Mouse (Mus musculus): ENCODE results near the gene Ccnt1. TPM values are rescaled to one million over a fixed set of nuclear protein-coding genes. Genes with fewer than 3 reads are reported as not detected.

Gene Ccnt1
- polyA plus RNA-seq, 1 experiment: 9.4 TPM

- Histone ChIP-seq H3K27me3 (ENCODE audit: control insufficient read depth, insufficient read depth, low read length) (no peaks in the 10 kb centered on the region), H3K36me3 (ENCODE audit: control insufficient read depth, insufficient read depth, low read length) (no peaks in the 10 kb centered on the region), H3K4me3 (ENCODE audit: extremely low read depth, insufficient read depth, insufficient read length) (no peak overlapping the region), H3K4me1 (ENCODE audit: control insufficient read depth, insufficient read depth, insufficient read length) (no peaks in the 10 kb centered on the region), H3K27ac (ENCODE audit: insufficient read depth, low read length) (no peak overlapping the region)
- 79% methylated on average over 7 of the region's 7 CpGs for WGBS
- no peak for TF ChIP-seq POLR2A (IDR thresholded peaks at IDR 0.05; ENCODE audit: low read depth, low read length)
- TF ChIP-seq CTCF (IDR thresholded peaks at IDR 0.05; ENCODE audit: extremely low read depth, insufficient read depth, insufficient read length, insufficient replicate concordance): no peak
- DNase-seq (ENCODE audit: low read depth in 1 of 2, low spot score in 2 of 2): no peak
These were observed 14.7 kb upstream of the Ccnt1 start for GRCm38 (mm10) chr15:98585421-98585820.

- Histone ChIP-seq H3K4me1 (ENCODE audit: control insufficient read depth, insufficient read depth, insufficient read length) (no peaks in the 10 kb centered on the region), H3K4me3 (ENCODE audit: extremely low read depth, insufficient read depth, insufficient read length) (no peak overlapping the region), H3K27ac (ENCODE audit: insufficient read depth, low read length) (no peak overlapping the region), H3K27me3 (ENCODE audit: control insufficient read depth, insufficient read depth, low read length) (no peaks in the 10 kb centered on the region), H3K36me3 (ENCODE audit: control insufficient read depth, insufficient read depth, low read length) (no peaks in the 10 kb centered on the region)
- TF ChIP-seq POLR2A (IDR thresholded peaks at IDR 0.05; ENCODE audit: low read depth, low read length) (no peak), CTCF (IDR thresholded peaks at IDR 0.05; ENCODE audit: extremely low read depth, insufficient read depth, insufficient read length, insufficient replicate concordance) (no peak)
- WGBS: 87% methylated on average over 8 of the region's 8 CpGs
- DNase-seq (ENCODE audit: low read depth in 1 of 2, low spot score in 2 of 2): no peak
These were observed 12.3 kb upstream of the Ccnt1 start for GRCm38 (mm10) chr15:98582996-98583395.

- H3K36me3 ChIP-seq (ENCODE audit: control insufficient read depth, insufficient read depth, low read length): no peaks in the 10 kb centered on the region
- H3K4me1 ChIP-seq (ENCODE audit: control insufficient read depth, insufficient read depth, insufficient read length): no peaks in the 10 kb centered on the region
- no peak for TF ChIP-seq CTCF (IDR thresholded peaks at IDR 0.05; ENCODE audit: extremely low read depth, insufficient read depth, insufficient read length, insufficient replicate concordance)
- TF ChIP-seq POLR2A (IDR thresholded peaks at IDR 0.05; ENCODE audit: low read depth, low read length): no peak
- no peak overlapping the region for H3K27ac ChIP-seq (ENCODE audit: insufficient read depth, low read length)
- WGBS: 74% methylated on average over 8 of the region's 8 CpGs
- no peak for DNase-seq (ENCODE audit: low read depth in 1 of 2, low spot score in 2 of 2)
- no peaks in the 10 kb centered on the region for H3K27me3 ChIP-seq (ENCODE audit: control insufficient read depth, insufficient read depth, low read length)
- H3K4me3 ChIP-seq (ENCODE audit: extremely low read depth, insufficient read depth, insufficient read length): no peak overlapping the region
These were observed 11.7 kb upstream of the Ccnt1 start for GRCm38 (mm10) chr15:98582410-98582809.

GRCm38 (mm10) chr15:98579795-98580464 is 9.2 kb upstream of the Ccnt1 start:
- no peak overlapping the region for H3K27ac ChIP-seq (ENCODE audit: insufficient read depth, low read length)
- H3K27me3 ChIP-seq (ENCODE audit: control insufficient read depth, insufficient read depth, low read length): no peaks in the 10 kb centered on the region
- WGBS: 43% methylated on average over 5 of the region's 5 CpGs
- H3K4me1 ChIP-seq (ENCODE audit: control insufficient read depth, insufficient read depth, insufficient read length): no peaks in the 10 kb centered on the region
- H3K36me3 ChIP-seq (ENCODE audit: control insufficient read depth, insufficient read depth, low read length): no peaks in the 10 kb centered on the region
- peak; percentile 59 to 62 for DNase-seq (ENCODE audit: low read depth in 1 of 2, low spot score in 2 of 2)
- no peak overlapping the region for H3K4me3 ChIP-seq (ENCODE audit: extremely low read depth, insufficient read depth, insufficient read length)
- no peak for TF ChIP-seq POLR2A (IDR thresholded peaks at IDR 0.05; ENCODE audit: low read depth, low read length)
- TF ChIP-seq CTCF (IDR thresholded peaks at IDR 0.05; ENCODE audit: extremely low read depth, insufficient read depth, insufficient read length, insufficient replicate concordance): peak; percentile 80; the same call in 1 of the 2 replicates

GRCm38 (mm10) chr15:98579310-98579709 is 8.6 kb upstream of the Ccnt1 start:
- no peak overlapping the region for H3K27ac ChIP-seq (ENCODE audit: insufficient read depth, low read length)
- no peaks in the 10 kb centered on the region for H3K4me1 ChIP-seq (ENCODE audit: control insufficient read depth, insufficient read depth, insufficient read length)
- DNase-seq (ENCODE audit: low read depth in 1 of 2, low spot score in 2 of 2): no peak
- no peaks in the 10 kb centered on the region for H3K27me3 ChIP-seq (ENCODE audit: control insufficient read depth, insufficient read depth, low read length)
- TF ChIP-seq POLR2A (IDR thresholded peaks at IDR 0.05; ENCODE audit: low read depth, low read length) (no peak), CTCF (IDR thresholded peaks at IDR 0.05; ENCODE audit: extremely low read depth, insufficient read depth, insufficient read length, insufficient replicate concordance) (no peak)
- no peaks in the 10 kb centered on the region for H3K36me3 ChIP-seq (ENCODE audit: control insufficient read depth, insufficient read depth, low read length)
- no peak overlapping the region for H3K4me3 ChIP-seq (ENCODE audit: extremely low read depth, insufficient read depth, insufficient read length)
- WGBS: 96% methylated on average over 2 of the region's 2 CpGs

- 88% methylated on average over 4 of the region's 4 CpGs for WGBS
- Histone ChIP-seq H3K4me3 (ENCODE audit: extremely low read depth, insufficient read depth, insufficient read length) (no peak overlapping the region), H3K27me3 (ENCODE audit: control insufficient read depth, insufficient read depth, low read length) (no peaks in the 10 kb centered on the region), H3K27ac (ENCODE audit: insufficient read depth, low read length) (no peak overlapping the region), H3K36me3 (ENCODE audit: control insufficient read depth, insufficient read depth, low read length) (no peaks in the 10 kb centered on the region), H3K4me1 (ENCODE audit: control insufficient read depth, insufficient read depth, insufficient read length) (peaks cover 7% of the 10 kb centered on the region; the same call in 1 of the 2 replicates)
- no peak for TF ChIP-seq POLR2A (IDR thresholded peaks at IDR 0.05; ENCODE audit: low read depth, low read length)
- no peak for TF ChIP-seq CTCF (IDR thresholded peaks at IDR 0.05; ENCODE audit: extremely low read depth, insufficient read depth, insufficient read length, insufficient replicate concordance)
- no peak for DNase-seq (ENCODE audit: low read depth in 1 of 2, low spot score in 2 of 2)
These were observed 2.6 kb upstream of the Ccnt1 start for GRCm38 (mm10) chr15:98573293-98573692.

GRCm38 (mm10) chr15:98569795-98570365 is 843 bp downstream of the Ccnt1 start:
- H3K27ac ChIP-seq (ENCODE audit: insufficient read depth, low read length): no peak overlapping the region
- H3K4me1 ChIP-seq (ENCODE audit: control insufficient read depth, insufficient read depth, insufficient read length): peaks cover 13% of the 10 kb centered on the region; the same call in 1 of the 2 replicates
- H3K36me3 ChIP-seq (ENCODE audit: control insufficient read depth, insufficient read depth, low read length): peaks cover 1% of the 10 kb centered on the region; the same call in 1 of the 2 replicates
- no peak overlapping the region for H3K4me3 ChIP-seq (ENCODE audit: extremely low read depth, insufficient read depth, insufficient read length)
- WGBS: 91% methylated on average over 4 of the region's 4 CpGs
- DNase-seq (ENCODE audit: low read depth in 1 of 2, low spot score in 2 of 2): no peak
- TF ChIP-seq CTCF (IDR thresholded peaks at IDR 0.05; ENCODE audit: extremely low read depth, insufficient read depth, insufficient read length, insufficient replicate concordance): no peak
- TF ChIP-seq POLR2A (IDR thresholded peaks at IDR 0.05; ENCODE audit: low read depth, low read length): no peak
- H3K27me3 ChIP-seq (ENCODE audit: control insufficient read depth, insufficient read depth, low read length): no peaks in the 10 kb centered on the region
